Mouse (Mus musculus): Measurements from ENCODE around the gene Sdsl.
A peak's percentile ranks its signal among the peaks of the same experiment; 100 is the strongest.
"Not testable (repeated sequence)": the region's sequence is repeated elsewhere in the genome, so short reads cannot be mapped to it uniquely, and the experiment has no call there.

The Sdsl gene

DNA sequence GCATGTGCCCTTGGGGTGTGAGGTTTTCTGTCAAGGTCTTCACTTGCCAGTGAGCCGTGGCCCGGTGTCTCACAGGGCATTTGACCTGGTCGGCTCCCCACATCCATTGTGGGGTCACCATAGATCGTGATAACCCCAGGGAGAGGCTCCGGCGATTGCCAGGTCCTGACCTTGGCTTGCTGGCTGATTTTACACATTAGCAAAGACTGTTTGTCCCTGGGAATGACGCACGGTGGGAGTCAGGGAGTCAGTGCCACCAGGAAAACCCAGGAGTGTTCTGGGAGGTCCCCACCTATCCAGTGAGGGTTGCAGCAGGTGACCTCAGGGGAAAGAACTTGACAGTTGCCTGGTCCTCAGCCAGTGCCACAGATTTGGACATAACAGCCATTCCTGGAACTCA is at the start of gene Sdsl:
Sdsl (minus strand) TSS at position 41 of the 400 bp plus-strand sequence.
- DNase-seq (ENCODE audit: low spot score in 2 of 2), result no peak

DNA sequence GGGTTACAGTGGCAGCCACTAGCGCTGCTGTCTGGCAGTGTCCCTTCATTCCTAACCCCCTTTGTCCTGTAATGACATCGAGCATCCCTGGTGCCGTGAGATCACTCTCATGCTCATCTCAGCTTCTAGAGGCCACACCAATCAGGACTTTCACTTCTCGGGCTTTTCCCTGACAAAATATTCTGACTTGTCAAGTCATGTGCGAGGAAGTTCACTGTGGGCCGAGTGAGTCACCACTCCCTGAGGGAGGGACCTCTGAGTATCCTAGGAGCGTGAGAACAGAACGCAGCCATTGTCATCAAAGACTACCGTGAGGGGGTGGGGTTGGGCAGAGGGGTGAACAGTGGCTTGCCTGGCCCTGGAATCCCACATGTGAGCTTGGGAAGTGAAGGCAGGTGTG is 44.9 kb upstream of the Sdsl start:
- DNase-seq (ENCODE audit: low spot score in 2 of 2), result no peak

DNA sequence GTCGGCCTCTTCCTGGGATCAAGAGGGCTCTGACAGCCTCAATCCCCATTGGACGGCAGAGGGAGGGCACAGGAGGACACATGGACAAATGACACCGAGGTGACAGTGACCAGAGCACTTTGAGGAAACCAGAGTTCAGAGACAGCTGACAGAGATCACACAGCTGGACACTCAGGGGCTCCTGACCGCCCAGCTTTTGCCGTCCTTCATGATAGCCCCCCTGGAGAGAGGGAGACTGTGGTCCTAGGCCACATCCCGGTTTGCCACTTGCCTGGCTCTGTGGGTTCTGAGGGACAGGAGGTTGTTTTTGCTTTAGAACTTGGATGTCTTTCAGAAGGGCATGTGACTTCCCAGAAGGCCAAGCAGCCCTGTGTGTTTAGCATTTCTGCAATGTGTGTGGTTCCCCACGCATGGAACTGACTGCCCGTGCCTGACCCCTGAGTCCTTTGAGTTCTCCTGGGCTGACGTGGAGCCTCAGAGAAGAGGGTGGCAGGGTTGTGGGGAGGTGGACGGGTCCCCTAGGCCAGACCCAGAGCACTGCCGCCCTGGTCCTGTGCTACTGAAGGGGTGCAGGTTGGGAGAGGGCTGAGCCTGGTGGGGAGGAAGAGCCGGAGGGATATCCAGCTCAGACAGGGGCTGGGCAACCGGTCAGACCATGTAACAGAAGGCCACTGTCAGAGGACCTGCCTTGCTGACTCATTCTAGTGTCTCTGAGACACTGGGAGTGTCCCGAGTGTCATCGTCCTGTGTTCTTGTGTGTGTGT is 43.8 kb upstream of the Sdsl start:
- no peak for DNase-seq (ENCODE audit: low spot score in 2 of 2)

DNA sequence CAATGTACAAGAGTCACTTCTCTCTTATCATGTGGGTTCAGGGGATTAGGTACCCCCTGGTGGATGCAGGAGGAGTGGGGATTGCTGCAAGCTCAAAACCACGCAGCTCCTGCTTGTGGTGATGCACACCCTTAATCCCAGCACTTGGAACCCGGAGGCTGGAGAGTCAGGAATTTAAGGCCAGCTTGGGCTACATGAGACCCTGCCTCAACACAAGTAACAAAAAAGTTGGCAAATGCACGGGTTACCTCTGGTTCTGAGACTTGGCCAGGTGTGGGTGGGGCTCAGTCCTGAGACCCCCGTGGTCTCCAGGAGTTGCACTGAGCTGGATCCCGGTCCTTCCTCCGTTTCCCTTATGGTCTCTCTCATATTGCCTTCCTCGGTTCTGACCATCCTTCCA is 42.8 kb upstream of the Sdsl start:
- no peak for DNase-seq (ENCODE audit: low spot score in 2 of 2)

DNA sequence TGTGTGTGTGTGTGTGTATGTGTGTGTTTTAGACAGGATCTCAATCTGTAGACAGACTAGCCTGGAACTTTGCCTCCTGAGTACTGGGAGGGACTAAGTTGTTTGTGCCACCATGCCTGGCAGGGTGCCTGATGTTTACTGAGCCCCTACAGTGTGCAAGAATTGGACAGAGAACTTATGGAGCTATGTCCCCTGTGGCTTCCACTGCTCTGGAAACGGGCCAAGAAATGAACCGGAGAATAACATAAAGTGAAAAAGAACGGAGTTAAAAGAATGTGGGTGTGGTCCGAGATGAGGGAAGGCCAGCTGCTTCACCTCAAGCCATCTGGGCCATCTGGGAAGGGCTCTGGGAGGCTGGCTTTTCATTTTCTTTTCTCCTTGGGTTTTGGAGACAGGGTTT is 42.1 kb upstream of the Sdsl start:
- no peak for DNase-seq (ENCODE audit: low spot score in 2 of 2)

DNA sequence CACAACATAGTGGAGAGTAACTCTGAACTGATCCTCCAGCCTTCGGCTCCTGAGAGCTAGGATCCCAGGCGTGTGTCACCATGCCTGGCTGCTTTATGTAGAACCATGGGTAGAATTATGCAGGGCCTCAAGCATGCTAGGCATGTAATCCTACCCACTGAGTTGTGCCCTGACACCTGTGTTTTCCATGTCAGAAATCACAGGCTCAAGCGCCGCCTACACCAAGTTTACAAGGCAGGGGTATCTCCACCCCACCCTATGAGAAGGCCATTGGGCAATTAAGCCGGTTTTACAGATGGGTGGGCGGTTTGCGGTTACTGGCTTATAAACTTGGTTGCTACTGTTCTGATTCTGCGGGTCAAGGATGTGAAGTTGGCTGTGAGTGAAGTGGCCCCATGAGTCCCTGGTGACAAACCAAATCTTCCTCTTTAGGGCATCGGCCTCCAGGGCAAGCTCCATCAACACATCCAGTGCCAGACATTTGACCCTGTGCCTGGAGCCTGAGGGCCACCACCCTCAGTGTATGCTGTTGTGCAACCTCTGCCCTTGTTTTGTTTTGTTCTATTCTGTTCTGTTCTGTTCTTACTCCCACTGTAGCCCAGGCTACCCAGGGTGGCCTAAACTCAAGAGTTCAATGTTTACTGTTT is 41.5 kb upstream of the Sdsl start:
- DNase-seq (ENCODE audit: low spot score in 2 of 2), result no peak

DNA sequence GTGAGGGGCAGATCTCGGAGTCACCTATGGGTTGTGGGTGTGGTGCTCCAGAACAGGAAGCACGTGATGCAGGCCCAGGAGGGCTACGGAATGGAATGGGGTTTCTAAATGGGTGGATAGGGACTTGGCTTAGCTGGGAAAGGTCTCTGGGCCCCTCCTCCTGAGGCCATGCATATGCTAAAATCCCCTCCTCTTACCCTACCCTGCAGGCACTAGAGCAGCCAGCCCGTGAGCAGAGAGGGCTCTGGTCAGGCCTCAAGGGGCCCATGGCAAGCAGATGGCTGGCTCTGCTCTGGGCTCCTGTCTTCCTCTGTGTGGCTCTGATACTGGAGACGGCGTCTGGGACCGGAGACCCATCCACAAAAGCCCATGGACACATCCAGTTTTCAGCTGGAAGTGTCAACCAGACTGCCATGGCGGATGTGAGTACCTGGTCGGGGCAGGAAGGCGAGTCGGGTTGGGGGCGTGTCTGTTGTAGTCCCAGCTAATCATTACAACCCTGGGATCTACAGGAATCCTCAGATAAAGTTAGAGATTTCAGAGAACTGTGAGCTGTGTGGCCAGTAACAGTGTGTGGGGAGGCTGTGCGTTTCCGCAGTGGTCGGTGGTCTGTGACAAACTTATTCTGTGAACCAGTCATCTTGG is 40.4 kb upstream of the Sdsl start:
- DNase-seq (ENCODE audit: low spot score in 2 of 2), result no peak

DNA sequence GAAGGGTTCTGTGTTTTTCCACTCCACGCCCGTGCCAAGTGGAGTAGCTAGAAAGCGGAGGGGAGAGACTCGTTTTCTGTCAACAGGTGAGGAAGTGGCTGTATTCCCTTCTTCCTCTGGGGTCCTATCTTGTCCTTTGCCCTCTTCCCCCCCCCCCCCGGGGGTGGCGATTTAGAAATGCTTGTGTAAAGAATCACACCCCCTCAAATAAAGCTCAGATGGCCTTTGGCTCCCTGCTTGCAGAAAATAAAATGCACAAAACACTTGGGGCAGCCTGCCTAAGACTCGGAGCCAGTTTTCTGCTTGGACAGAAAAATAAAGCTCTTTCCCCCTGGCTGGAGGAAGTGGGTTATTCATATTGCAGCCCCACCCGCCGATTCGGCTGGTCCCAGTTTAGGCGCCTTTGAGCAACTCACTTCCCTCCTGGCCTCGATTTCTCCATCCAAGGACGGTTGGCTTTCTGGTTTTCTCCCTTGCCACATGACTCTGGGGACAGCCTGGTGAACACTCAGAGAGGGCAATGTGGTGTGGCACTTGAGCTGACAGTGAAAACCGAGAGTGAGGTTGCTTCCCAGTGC is 39.1 kb upstream of the Sdsl start:
- DNase-seq (ENCODE audit: low spot score in 2 of 2), result no peak

DNA sequence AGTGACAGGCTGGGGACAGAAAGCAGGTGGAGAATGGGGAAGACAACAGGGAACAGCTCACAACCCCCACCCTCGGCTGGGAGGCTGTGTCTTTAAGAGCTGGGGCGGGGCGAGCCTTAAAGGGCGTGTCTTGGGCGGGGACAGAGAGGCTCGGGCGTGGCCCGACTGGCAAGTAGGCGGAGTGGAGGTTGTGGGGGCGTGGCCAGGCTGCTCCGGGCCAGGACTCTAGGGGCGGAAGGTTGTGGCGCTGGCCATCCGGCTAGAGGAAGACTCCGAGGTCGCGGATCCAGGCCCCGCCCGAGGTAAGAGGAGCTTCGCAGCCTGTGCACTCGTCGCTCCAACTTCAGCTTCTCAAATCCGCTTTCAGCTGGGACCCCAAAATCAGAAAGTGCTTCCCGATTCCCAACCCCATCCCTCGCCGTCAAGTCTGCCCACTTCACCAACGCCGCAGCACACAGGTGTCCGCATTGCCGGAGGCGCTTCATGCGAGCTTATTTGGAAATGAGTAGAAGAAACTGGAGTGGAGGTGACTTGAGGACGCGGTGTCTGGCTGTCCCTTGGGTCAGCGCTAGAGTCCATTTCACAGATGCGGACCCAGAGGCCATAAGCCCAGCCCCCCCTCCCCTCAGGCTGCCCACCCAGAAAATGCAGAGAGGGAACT is 38.5 kb upstream of the Sdsl start, which contains the start of gene Slc8b1:
Slc8b1 (plus strand) TSS at position 187 of the 661 bp plus-strand sequence.
- DNase-seq (ENCODE audit: low spot score in 2 of 2), result peak; percentile 76 to 77

DNA sequence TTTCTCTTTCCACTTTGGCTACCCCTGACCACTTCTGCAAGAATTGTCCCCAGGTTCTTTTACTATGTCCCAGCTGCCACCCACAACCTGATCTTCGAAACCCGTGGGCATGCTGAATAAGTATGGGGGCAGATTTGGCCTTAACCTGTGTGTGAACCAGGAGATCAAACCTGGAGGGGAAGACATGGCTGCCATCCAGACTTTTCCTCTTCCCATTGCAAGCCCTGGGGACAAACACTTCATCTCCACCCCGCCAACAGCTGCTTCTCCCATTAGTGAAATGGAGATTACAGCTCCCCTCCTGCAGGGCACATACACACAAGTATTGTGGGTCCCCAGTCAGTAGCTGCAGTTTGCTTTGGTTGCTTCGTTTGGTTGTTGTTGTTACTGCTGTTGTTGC is 34.7 kb upstream of the Sdsl start:
- no peak for DNase-seq (ENCODE audit: low spot score in 2 of 2)

DNA sequence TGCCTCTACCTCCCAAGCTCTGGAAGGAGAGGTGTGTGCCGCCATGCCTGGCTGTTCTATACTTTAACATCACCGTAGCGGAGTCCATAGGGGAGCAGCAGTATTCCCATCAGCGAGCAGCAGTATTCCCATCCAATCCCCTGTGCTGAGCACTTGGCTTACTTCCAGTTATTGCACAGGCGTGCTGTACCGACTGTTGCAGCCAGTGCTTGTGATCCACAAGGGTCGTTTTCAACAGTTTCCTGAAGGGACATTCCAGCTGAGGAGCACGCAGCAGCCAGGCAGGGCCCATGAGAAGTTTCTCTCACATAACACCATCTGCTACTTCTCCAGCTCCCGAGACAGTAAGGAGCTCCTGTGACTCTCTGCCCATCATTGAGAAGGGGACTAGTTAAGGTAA is 33.9 kb upstream of the Sdsl start:
- no peak for DNase-seq (ENCODE audit: low spot score in 2 of 2)

DNA sequence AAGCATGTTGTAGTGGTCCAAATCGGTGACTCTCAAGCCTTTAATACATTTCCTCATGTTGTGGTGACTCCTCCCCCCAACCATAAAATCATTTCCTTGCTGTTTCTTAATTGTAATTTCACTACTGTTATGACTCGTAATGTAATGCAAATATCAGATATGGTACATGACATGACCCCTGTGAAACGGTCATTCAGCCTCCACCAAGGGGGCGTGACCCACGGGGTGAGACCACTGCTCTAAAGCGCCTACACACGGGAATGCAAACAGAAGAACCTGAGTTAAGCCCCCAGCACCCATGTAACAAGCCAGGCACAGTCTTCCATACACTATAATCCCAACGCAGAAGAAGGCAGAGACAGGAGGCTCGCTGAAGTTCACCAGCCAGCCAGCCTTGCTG is 33.2 kb upstream of the Sdsl start:
- no peak for DNase-seq (ENCODE audit: low spot score in 2 of 2)

DNA sequence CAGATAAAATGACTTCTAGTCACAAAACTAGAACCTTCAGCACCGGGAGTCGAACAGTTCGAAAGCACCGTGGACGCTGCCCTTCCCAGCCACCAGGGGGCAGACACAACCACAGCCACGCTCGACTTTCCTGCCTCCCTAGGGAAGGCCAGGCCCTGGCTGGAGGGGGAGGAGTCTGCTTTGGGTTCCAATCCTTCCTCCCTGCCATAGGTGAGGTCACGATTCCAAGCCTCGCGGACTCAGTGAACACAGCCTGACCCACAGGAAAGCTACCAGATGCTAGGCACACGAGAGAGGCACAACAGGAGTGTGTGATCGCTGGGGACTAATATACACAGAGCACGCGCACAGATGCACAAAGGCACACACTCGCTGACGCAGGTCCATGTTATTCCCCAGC is 32.8 kb upstream of the Sdsl start:
- peak in 1 of 2 experiments; percentile 50 for DNase-seq (ENCODE audit: low spot score in 2 of 2)

DNA sequence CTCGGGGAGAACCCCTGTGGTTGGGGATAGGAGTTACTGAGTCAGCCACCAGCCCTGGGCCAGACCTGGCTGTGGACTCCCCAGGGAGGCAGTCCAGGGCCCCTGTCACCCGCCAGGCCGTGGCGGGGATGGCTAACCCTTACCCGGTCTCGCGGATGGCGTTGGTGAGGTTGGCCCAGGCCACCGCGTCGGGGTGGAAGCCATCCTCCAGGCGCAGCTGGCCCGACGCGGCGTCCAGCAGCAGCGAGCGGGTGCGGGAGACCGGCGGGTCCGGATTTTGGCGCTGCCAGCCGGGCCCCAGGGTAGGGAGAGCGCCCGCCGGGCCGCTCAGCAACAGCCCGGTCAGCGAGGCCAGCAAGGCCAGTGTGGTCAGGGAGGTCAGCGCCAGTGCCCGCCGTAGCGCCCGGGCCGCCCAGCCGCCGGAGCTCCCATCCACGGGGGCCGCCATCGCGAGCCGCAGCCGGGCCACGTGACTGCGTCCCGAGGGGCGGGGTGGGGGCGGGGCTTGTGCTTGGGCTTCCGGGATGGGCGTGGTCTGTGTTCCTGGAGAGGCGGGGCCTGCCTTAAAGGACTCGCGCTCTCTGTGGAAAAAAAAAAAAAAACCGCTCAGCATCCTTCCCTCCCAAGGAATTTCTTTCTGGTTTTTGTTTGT is 30.7 kb upstream of the Sdsl start, which contains the start of gene Plbd2:
Plbd2 (minus strand) TSS at position 482 of the 652 bp plus-strand sequence.
- DNase-seq (ENCODE audit: low spot score in 2 of 2), result peak; percentile 61 to 69

DNA sequence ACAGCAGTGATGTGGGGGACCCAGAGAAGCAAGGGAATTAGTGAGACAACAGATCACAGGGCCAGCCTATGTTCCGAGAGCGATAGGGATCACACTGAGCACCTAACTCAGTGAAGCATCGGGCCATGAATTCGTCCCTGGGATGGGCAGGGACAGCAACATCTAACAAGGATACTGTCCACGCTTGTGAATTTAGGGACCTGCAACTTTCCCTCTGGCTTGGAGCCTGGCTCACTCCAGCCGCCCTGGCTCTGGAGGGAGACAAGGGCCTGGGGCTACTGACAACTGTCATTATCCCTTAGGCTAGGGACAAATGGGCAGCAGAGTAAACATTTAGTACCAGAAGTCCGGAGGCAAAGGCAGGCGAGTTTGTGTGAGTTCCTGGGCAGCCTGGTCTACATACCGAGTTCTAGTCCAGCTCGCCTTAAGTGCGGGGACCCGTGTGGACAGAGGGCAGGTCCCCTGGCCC is 30.1 kb upstream of the Sdsl start:
- DNase-seq (ENCODE audit: low spot score in 2 of 2), result no peak

DNA sequence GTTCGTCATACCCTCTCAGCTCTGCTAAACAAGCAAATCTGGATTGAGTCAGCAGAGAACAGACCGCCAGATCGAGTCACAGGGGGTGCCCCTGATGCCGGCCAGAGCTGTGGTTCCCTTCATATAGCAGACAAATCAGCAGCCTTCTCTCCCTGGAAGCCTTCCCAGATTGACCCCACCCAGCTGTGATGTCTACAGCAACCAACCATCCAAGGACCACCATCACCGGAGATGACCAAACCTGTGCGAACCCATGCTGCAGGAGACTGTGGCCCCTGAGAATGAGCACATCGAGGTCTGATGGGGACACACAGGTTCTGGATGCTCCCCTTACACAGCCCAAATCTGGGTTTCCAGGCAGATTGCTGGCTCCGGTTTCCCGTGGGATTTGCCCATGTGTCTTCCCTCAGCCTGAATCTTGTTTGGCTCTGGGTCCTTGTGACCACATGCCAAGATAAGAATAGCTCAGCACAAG is 29.6 kb upstream of the Sdsl start:
- DNase-seq (ENCODE audit: low spot score in 2 of 2), result peak in 1 of 2 experiments; percentile 41

DNA sequence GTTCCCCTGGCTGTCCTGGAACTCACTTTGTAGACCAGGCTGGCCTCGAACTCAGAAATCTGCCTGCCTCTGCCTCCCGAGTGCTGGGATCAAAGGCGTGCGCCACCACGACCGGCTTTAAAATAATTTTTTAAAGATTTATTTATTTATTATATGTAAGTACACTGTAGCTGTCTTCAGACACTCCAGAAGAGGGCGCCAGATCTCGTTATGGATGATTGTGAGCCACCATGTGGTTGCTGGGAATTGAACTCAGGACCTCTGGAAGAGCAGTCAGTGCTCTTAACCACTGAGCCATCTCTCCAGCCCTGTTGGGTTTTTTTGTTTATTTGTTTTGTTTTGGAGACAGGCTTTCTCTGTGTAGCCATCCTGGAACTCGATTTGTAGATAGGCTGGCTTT is 28.0 kb upstream of the Sdsl start:
- not testable (repeated sequence) for DNase-seq (ENCODE audit: low spot score in 2 of 2)

DNA sequence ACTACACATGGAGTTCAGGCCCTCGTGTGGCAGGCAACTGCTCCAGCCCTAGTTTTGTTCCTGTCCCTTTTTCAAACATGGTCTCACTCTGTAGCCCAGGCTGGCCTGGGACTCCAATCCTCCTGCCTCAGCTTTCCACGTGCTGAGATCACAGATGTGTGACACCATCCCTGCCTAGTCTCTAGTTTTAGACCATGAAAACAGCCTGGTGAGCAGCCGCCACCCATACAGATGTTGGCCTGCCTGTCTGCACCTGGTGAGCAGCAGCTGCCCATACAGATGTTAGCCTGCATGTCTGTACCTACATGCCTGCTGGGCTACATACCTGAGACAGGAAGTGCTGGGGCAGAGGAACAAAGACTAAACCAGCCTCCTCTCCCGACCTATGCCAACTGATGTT is 26.6 kb upstream of the Sdsl start:
- no peak for DNase-seq (ENCODE audit: low spot score in 2 of 2)

DNA sequence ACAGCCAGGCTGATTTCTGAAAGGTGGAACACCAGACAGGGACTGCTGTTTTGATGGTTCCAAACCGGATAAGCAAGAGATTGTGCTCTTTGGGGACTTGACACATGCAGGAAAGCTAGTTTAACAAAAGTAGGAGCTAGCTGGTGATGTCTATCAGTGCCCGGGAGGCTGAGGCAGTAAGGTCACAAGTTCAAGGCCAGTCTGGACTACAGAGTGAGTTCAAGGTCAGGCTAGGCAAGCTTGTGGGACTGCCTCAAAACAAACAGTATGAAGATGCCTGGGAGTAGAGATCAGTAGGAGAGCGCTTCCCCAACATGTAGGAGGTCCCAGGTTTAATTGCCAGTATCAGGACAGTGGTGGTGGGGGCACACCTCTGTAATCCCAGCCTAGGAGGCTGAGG is 24.5 kb upstream of the Sdsl start:
- DNase-seq (ENCODE audit: low spot score in 2 of 2), result no peak

DNA sequence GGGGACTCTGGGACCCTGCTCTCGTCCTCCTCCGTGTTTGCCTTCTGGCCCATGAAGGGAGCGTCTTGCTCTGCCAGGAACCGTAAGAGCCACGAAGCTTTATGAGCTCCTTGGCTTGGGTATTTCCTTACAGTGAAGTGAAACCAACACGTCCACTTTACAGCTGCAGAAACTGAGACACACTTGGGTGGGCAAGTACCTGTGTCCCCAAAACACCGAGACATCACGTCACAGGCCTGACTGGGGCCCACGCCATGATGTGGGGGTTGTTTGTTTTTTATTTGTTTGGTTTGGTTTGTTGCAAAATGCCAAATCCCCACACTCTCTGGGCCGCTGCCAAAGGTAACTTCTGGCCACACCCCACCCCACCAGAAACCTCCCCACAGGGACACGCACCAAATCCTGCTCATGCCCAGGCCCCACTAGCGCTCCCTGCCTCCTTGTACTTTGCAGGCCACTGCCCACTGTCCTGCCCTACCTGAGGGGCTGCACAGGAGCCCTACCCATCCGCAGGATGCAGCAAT is 23.2 kb upstream of the Sdsl start:
- no peak for DNase-seq (ENCODE audit: low spot score in 2 of 2)

All from right cerebral cortex, postnatal 36 days (tissue).